Mouse (Mus musculus) midbrain, embryonic 12.5 days (tissue): Measurements from ENCODE around the gene Zfyve26. TPM values are rescaled to one million over a fixed set of nuclear protein-coding genes. Genes with fewer than 3 reads are reported as not detected.

Source experiments
- ATAC-seq: fragments of 200-750 bp; cut with Nextera tagmentation; 2 replicates; pipeline ENCODE4 v1.8.0; 2017; ENCODE audit warnings: low read depth, moderate TSS enrichment, moderate library complexity; ENCODE audit not compliant: low FRiP score
- H3K27ac ChIP-seq: fragments of 300-500 bp; sonication (generic); replicated peaks from 2 replicates; pipeline ENCODE4 v1.5.1; 2016; ENCODE audit warnings: mild to moderate bottlenecking
- H3K27me3 ChIP-seq: fragments of 300-500 bp; sonication (generic); 2 replicates; pipeline ENCODE4 v1.6.1; 2016; ENCODE audit warnings: mild to moderate bottlenecking
- H3K36me3 ChIP-seq: fragments of 300-500 bp; sonication (generic); 2 replicates; pipeline ENCODE4 v1.6.1; 2016
- H3K4me1 ChIP-seq: fragments of 300-500 bp; sonication (generic); 2 replicates; pipeline ENCODE4 v1.6.1; 2016
- H3K4me2 ChIP-seq: fragments of 300-500 bp; sonication (generic); replicated peaks from 2 replicates; pipeline ENCODE4 v1.6.1; 2016; ENCODE audit warnings: mild to moderate bottlenecking, moderate library complexity
- H3K4me3 ChIP-seq: fragments of 300-500 bp; sonication (generic); 2 replicates; pipeline ENCODE4 v1.5.1; 2016; ENCODE audit warnings: mild to moderate bottlenecking
- H3K9ac ChIP-seq: fragments of 300-500 bp; sonication (generic); replicated peaks from 2 replicates; pipeline ENCODE4 v1.6.1; 2016; ENCODE audit warnings: mild to moderate bottlenecking, moderate library complexity
- H3K9me3 ChIP-seq: fragments of 300-500 bp; sonication (generic); 2 replicates; pipeline ENCODE4 v1.6.1; 2016; ENCODE audit warnings: mild to moderate bottlenecking
- WGBS: fragments of 180-500 bp; shearing (Covaris S2); methylation state at CpG from one replicate; pipeline ENCODE4 v1.1.7; 2016; 5-methylcytosine and 5-hydroxymethylcytosine counted together
- polyA plus RNA-seq: library from polyadenylated mRNA; unstranded; fragments of >200 nt; fragmentation: Nextera tagmentation; extraction: Ambion mirVana; gene quantifications from 2 replicates; pipeline ENCODE4 v1.2.1, GENCODE M21; 2016

Gene Zfyve26
- polyA plus RNA-seq, 1 experiment from 2014 or later, result 18.4 TPM

DNA sequence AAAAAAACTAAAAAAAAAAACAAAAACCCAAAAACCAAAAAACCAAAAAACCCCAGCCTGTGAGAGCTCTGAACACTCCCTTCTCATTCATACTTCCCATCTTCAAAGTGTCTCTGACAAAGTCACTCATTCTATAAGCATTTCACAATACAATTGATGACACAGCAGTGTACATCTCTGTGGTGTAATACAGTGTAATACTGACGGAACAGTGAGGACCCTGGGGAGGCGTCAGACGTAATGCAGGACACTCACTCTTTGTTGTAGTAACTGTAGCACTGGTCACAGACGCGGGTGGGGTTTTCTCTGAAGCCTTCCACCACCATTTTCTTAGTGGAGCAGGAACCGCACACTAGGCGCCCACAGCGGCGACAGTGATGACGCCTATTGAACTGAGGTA lies 41.1 kb downstream of the Zfyve26 start:
- no peaks in the 10 kb centered on the region for H3K27me3 ChIP-seq
- no peak overlapping the region for H3K4me3 ChIP-seq
- no peaks in the 10 kb centered on the region for H3K9me3 ChIP-seq
- H3K27ac ChIP-seq, result no peak overlapping the region
- H3K4me2 ChIP-seq, result no peak overlapping the region
- no peaks in the 10 kb centered on the region for H3K4me1 ChIP-seq
- H3K9ac ChIP-seq, result no peak overlapping the region
- ATAC-seq, result no peak
- peaks cover 62% of the 10 kb centered on the region for H3K36me3 ChIP-seq
- 97% methylated on average over 10 of the region's 10 CpGs for WGBS

DNA sequence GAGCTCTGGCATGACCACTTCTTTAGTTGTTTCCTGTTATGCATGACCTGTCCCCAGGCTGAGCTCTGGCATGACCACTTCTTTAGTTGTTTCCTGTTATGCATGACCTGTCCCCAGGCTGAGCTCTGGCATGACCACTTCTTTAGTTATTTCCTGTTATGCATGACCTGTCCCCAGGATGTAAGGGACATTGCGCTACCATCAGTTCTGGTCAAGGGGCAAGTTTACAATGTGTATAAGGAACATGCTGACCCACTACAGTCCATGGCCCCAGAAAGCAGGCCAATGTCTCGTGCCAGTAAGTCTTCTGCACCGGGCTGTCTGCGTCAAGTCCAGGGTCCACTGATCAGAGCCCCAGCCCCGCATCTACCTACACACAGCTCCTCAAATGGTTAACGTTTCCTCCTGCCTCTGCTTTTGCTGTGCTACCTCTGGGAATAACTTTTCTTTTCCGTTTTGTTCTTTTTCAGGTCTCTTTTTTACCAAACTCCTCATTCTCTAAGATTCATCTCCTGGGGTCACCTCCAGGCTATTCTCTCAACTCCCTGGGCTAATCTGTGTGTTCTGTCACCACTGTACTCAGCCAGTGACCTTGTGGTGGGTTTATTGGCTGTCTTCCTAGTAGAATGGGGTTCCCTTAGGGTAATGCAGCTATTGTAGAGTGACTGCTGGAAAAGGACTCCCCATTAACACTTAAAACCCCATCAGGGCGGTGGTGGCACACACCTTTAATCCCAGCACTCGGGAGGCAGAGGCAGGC lies 42.6 kb downstream of the Zfyve26 start:
- Histone ChIP-seq H3K4me2 (no peak overlapping the region), H3K4me1 (no peaks in the 10 kb centered on the region), H3K4me3 (no peak overlapping the region), H3K9me3 (no peaks in the 10 kb centered on the region), H3K27ac (no peak overlapping the region), H3K9ac (no peak overlapping the region), H3K27me3 (no peaks in the 10 kb centered on the region), H3K36me3 (peaks cover 69% of the 10 kb centered on the region)
- 95% methylated on average over 9 of the region's 9 CpGs for WGBS
- no peak for ATAC-seq

DNA sequence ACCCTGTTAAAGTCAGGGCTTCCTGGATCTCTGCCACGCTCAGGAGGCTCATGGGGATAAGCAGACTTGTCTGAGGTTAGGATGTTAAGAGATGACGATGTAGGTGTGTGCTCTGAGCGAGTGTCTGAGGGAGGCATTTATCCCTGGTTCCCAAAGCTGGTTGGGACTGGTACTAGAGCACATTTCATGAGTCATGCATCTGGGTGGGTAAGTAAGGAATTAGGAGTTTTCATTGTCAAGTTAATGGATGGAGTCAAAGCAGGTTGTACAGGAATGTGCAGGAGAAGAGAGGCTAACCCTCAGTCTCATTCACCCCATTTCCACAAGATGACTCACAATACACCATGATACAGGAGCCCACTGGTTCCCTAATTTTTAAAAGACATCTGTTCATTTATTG lies 48.0 kb downstream of the Zfyve26 start:
- no peak overlapping the region for H3K4me3 ChIP-seq
- no peak overlapping the region for H3K9ac ChIP-seq
- 88% methylated on average over 3 of the region's 3 CpGs for WGBS
- H3K4me1 ChIP-seq, result no peaks in the 10 kb centered on the region
- H3K27me3 ChIP-seq, result no peaks in the 10 kb centered on the region
- no peak overlapping the region for H3K27ac ChIP-seq
- no peak for ATAC-seq
- H3K9me3 ChIP-seq, result no peaks in the 10 kb centered on the region
- no peak overlapping the region for H3K4me2 ChIP-seq
- peaks cover 89% of the 10 kb centered on the region for H3K36me3 ChIP-seq

DNA sequence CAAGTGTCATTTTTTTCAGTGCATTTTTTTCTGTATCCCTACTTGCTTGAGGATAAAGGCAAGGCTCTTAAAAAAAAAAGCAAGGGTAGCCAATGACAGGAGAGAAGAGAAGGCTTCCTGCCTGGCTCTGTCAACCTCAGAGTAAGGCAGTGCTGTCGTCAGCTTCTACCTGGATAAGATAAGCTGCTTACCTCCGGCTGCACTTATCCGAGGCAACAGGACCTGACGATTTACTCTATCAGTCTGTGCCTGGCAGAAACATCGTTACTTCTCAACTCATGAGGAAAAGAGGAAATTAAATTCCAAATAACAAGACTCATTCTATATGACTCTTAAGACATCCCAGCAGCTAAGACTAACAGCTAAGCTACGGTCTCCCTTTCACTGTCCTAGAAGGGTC lies 53.2 kb downstream of the Zfyve26 start:
- Histone ChIP-seq H3K4me1 (no peaks in the 10 kb centered on the region), H3K4me2 (no peak overlapping the region), H3K27me3 (no peaks in the 10 kb centered on the region), H3K9me3 (no peaks in the 10 kb centered on the region), H3K9ac (no peak overlapping the region), H3K27ac (no peak overlapping the region), H3K36me3 (peaks cover 91% of the 10 kb centered on the region), H3K4me3 (no peak overlapping the region)
- no peak for ATAC-seq
- WGBS, result 92% methylated on average over 6 of the region's 6 CpGs

DNA sequence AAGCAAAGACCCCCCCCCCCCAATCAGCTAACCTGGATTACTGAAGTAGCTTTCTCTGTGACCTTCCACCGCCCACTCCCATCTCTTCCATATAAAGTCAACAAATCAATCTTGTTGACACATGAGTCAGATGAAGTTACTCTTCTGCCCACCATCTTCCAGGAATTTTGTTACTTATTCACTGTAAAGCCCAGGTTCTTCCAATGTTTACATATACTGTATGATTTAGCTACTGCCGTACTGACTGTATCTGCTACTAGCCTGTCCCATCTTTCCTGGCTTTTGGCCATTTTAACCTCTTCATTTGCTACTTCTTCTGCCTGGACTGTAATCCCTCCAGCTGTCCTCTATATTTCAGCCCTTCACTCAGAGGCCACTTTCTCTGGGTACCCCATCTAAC lies 54.1 kb downstream of the Zfyve26 start:
- H3K4me2 ChIP-seq, result no peak overlapping the region
- WGBS, result 91% methylated on average over 2 of the region's 2 CpGs
- no peaks in the 10 kb centered on the region for H3K27me3 ChIP-seq
- H3K9ac ChIP-seq, result no peak overlapping the region
- peaks cover 93% of the 10 kb centered on the region for H3K36me3 ChIP-seq
- H3K27ac ChIP-seq, result no peak overlapping the region
- no peak for ATAC-seq
- H3K4me1 ChIP-seq, result no peaks in the 10 kb centered on the region
- H3K4me3 ChIP-seq, result no peak overlapping the region
- H3K9me3 ChIP-seq, result no peaks in the 10 kb centered on the region

- no peak for ATAC-seq
- Histone ChIP-seq H3K36me3 (peaks cover 65% of the 10 kb centered on the region), H3K27ac (no peak overlapping the region), H3K27me3 (no peaks in the 10 kb centered on the region), H3K4me2 (no peak overlapping the region), H3K4me3 (no peak overlapping the region), H3K9me3 (no peaks in the 10 kb centered on the region), H3K9ac (no peak overlapping the region), H3K4me1 (no peaks in the 10 kb centered on the region; the same call in 1 of the 2 replicates)
- WGBS, result 78% methylated on average over 11 of the region's 11 CpGs
Measured at GRCm38 (mm10) chr12:79235485-79236080, 60.5 kb downstream of the Zfyve26 start.

- Histone ChIP-seq H3K4me1 (no peaks in the 10 kb centered on the region), H3K36me3 (no peaks in the 10 kb centered on the region), H3K9me3 (no peaks in the 10 kb centered on the region), H3K4me2 (no peak overlapping the region), H3K27ac (no peak overlapping the region), H3K4me3 (no peak overlapping the region), H3K9ac (no peak overlapping the region), H3K27me3 (no peaks in the 10 kb centered on the region)
- WGBS, result 75% methylated on average over 5 of the region's 5 CpGs
- ATAC-seq, result no peak
Measured at GRCm38 (mm10) chr12:79217511-79217910, 78.6 kb downstream of the Zfyve26 start.

- H3K4me3 ChIP-seq, result no peak overlapping the region
- H3K27me3 ChIP-seq, result no peaks in the 10 kb centered on the region
- no peaks in the 10 kb centered on the region for H3K9me3 ChIP-seq
- no peak overlapping the region for H3K9ac ChIP-seq
- 87% methylated on average over 8 of the region's 8 CpGs for WGBS
- peaks cover 5% of the 10 kb centered on the region for H3K4me1 ChIP-seq
- H3K27ac ChIP-seq, result no peak overlapping the region
- H3K4me2 ChIP-seq, result no peak overlapping the region
- no peak for ATAC-seq
- H3K36me3 ChIP-seq, result no peaks in the 10 kb centered on the region
Measured at GRCm38 (mm10) chr12:79211447-79211846, 84.7 kb downstream of the Zfyve26 start.

DNA sequence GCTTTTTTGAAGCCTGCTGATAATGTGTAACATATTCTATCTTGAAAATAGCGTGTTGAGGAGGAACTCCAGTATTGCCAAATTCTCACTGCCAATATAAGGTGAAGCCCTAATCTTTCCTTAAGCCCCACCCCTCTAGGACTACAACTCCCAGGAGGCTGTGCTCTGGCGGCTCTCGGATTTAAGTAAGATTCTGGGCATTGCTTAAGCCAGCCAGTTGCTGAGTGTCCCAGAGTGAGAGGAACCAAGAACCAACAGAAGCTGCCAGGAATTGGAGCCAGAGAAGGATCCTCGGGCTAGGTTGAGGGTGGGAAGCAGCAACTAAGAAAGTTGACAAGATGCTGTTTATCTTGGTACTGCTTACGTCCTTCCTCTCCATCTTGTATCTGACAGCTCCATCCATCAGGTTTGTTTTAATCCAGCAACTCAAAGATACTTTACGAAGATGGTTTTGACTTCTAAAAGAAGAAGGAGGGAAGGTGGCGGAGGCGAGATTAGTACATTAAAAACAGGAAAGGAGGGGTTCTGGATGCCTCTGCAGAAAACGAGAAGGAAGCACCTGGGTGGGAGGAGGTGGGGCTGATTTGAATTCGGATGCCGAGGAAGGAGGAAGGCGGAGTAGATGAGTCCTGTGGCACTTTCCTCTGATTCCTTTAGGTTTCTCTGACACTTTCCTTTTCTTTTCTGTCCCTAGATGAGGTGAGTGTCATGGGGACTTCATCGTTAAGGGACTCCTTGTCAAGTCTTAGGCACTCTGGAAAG lies 87.2 kb downstream of the Zfyve26 start, which contains the start of gene Rdh12:
Rdh12 (plus strand) TSS at position 212 of the 762 bp plus-strand sequence.
- 6% methylated on average over 13 of the region's 13 CpGs for WGBS
- H3K4me1 ChIP-seq, result peaks cover 5% of the 10 kb centered on the region

GRCm38 (mm10) chr12:79201882-79202281 lies 94.2 kb downstream of the Zfyve26 start:
- Histone ChIP-seq H3K9me3 (no peaks in the 10 kb centered on the region), H3K4me2 (no peak overlapping the region), H3K36me3 (no peaks in the 10 kb centered on the region), H3K4me1 (no peaks in the 10 kb centered on the region), H3K27ac (no peak overlapping the region), H3K4me3 (no peak overlapping the region), H3K27me3 (no peaks in the 10 kb centered on the region), H3K9ac (no peak overlapping the region)
- ATAC-seq, result no peak
- 73% methylated on average over 3 of the region's 3 CpGs for WGBS

More for the DNA sequence above, 87.2 kb downstream of the Zfyve26 start, which contains the start of gene Rdh12:
- peak within 1 kb of the TSS; percentile 44 for H3K4me3 ChIP-seq
- H3K9ac ChIP-seq, result peak within 1 kb of the TSS; percentile 21; the same call in 1 of the 2 replicates
- H3K27me3 ChIP-seq, result no peaks in the 10 kb centered on the region
- H3K4me2 ChIP-seq, result peak within 1 kb of the TSS; percentile 65
- H3K36me3 ChIP-seq, result no peaks in the 10 kb centered on the region
- H3K27ac ChIP-seq, result no peak within 1 kb of the TSS
- no peaks in the 10 kb centered on the region for H3K9me3 ChIP-seq
- ATAC-seq, result no peak; the same call in 1 of the 2 replicates

DNA sequence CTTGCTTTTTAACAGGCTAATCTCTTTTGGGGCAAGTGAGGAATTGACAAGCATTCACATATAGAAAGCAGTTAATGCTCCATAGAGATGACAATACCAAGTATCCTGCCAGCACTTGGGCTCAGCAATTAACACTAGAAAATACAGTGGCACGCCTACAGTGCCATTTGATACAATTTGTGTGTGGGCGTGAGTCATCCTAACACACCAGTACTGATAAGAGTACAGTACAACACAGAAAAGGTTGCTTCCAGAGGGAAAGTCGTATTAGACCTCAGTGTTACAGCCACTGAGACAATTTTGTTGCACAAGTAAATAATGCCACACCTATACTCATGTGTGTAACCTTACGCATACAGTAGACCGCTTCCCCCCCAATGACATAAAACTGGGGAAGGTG lies 99.0 kb downstream of the Zfyve26 start:
- 87% methylated on average over 5 of the region's 5 CpGs for WGBS
- no peak for ATAC-seq

DNA sequence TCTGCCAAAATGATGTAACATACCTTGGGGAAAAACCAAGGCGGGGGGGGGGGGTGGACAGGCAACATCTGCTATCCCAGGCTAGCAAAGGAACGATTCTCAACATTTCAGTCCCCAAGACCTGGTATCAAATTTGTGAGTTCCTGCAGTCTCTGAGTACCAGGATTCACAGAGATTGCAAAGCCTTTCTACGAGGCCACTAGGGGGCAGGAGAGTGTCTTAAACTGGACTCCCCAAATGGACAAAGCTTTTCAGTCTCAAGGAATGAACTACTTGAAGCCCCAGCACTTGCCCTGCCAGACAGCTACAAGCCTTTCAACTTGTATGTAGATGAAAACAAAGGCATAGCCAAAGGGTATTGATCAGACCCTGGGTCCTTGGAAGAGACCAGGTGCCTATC lies 102.7 kb downstream of the Zfyve26 start:
- no peak overlapping the region for H3K4me2 ChIP-seq
- H3K9ac ChIP-seq, result no peak overlapping the region
- no peaks in the 10 kb centered on the region for H3K27me3 ChIP-seq
- H3K4me3 ChIP-seq, result no peak overlapping the region
- peaks cover 13% of the 10 kb centered on the region for H3K4me1 ChIP-seq
- WGBS, result 9% methylated on average over 3 of the region's 3 CpGs
- no peak overlapping the region for H3K27ac ChIP-seq
- no peaks in the 10 kb centered on the region for H3K9me3 ChIP-seq
- H3K36me3 ChIP-seq, result peaks cover under 1% of the 10 kb centered on the region; the same call in 1 of the 2 replicates
- no peak for ATAC-seq

More for the DNA sequence above, 99.0 kb downstream of the Zfyve26 start:
- H3K4me3 ChIP-seq, result no peak overlapping the region
- no peaks in the 10 kb centered on the region for H3K4me1 ChIP-seq
- H3K27ac ChIP-seq, result no peak overlapping the region
- H3K9ac ChIP-seq, result no peak overlapping the region
- H3K36me3 ChIP-seq, result no peaks in the 10 kb centered on the region
- H3K9me3 ChIP-seq, result no peaks in the 10 kb centered on the region
- H3K4me2 ChIP-seq, result no peak overlapping the region
- no peaks in the 10 kb centered on the region for H3K27me3 ChIP-seq
